In the genomic region with DNA sequence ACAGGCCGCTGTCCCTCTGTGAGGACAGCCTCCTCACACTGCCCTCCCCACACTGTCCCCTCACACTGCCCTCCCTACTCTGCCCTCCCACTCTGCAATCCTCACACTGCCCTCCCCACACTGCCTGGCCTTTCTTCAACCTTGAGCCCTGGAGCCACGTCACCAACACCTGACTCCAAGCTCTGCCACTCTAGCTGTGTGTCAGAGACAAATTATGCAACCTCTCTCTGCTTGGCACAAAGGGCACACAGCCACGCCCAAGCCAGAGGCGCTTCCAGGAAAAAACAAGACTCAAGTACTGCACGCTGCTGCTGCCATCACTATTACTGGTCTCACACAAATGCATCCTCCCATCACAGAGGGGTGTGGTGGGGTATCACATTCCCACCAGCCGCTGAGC, we compare ENCODE assay signal across 12 mouse cellular contexts. TPM values are rescaled to one million over a fixed set of nuclear protein-coding genes. Genes with fewer than 3 reads are reported as not detected.
DNase-seq lines count a peak whose midpoint lies in the region; ATAC-seq and TF ChIP-seq lines count a peak whose summit lies in the region.
"Had no signal": no experiment of that assay in that cellular context is flagged by ENCODE, and none has a peak within 500 bp of the region (broad histone marks: within the 10 kb centered on the region; RNA-seq: fewer than 3 reads in every experiment).

No protein-coding gene starts in this region.

- H3K4me2 ChIP-seq in kidney, embryonic 14.5 days (replicated peaks; ENCODE audit: low read depth, low read length): no peak overlapping the region
- no peak overlapping the region for H3K4me2 ChIP-seq in liver, postnatal 0 days (ENCODE audit: low read depth, low read length)
- no peak overlapping the region for H3K4me2 ChIP-seq in stomach, embryonic 15.5 days
- H3K4me2 ChIP-seq: forebrain, embryonic 15.5 days; midbrain, embryonic 11.5 days had no signal

- H3K4me1 ChIP-seq in kidney, embryonic 14.5 days (ENCODE audit: control insufficient read depth, insufficient read depth, low read length): peaks cover 44% of the 10 kb centered on the region
- H3K4me1 ChIP-seq in brown adipose tissue, adult 24 weeks (ENCODE audit: control insufficient read depth, insufficient read depth, insufficient read length, low read length): peaks cover 72% of the 10 kb centered on the region
- H3K4me1 ChIP-seq in liver, postnatal 0 days (ENCODE audit: insufficient read depth): peaks cover 64% of the 10 kb centered on the region
- peaks cover 78% of the 10 kb centered on the region for H3K4me1 ChIP-seq in stomach, embryonic 15.5 days

- WGBS in kidney, embryonic 14.5 days: 78% methylated on average over 6 of the region's 6 CpGs
- 47% methylated on average over 6 of the region's 6 CpGs for WGBS in liver, postnatal 0 days (ENCODE audit: insufficient replicate concordance)
- WGBS in stomach, embryonic 15.5 days: 78% methylated on average over 6 of the region's 6 CpGs

- no peak overlapping the region for H3K4me3 ChIP-seq in kidney, embryonic 14.5 days (ENCODE audit: low read length)
- H3K4me3 ChIP-seq in brown adipose tissue, adult 24 weeks (ENCODE audit: insufficient read depth, low read depth, low read length): no peak overlapping the region
- no peak overlapping the region for H3K4me3 ChIP-seq in liver, postnatal 0 days (ENCODE audit: low read depth, low read length)
- H3K4me3 ChIP-seq in stomach, embryonic 15.5 days (replicated peaks): no peak overlapping the region
- H3K4me3 ChIP-seq: forebrain, embryonic 15.5 days had no signal

- TF ChIP-seq EP300 in liver, postnatal 0 days (IDR thresholded peaks at IDR 0.05; ENCODE audit: low read depth): peak; percentile 77; the same call in 1 of the 2 replicates

- no peak for TF ChIP-seq CTCF in liver, postnatal 0 days (IDR thresholded peaks at IDR 0.05; ENCODE audit: low read depth)

- peak; percentile 68 for DNase-seq in kidney, adult 18-20 months
- peak; percentile 67 for DNase-seq in liver, postnatal 0 days
- DNase-seq in testis, postnatal 10 days (ENCODE audit: low spot score): no peak
- DNase-seq in thymus, postnatal 10 days (ENCODE audit: low spot score in 2 of 2): no peak
- DNase-seq: cerebellum, adult 11-12 months; right cerebral cortex, postnatal 25 days had no signal

- no peak overlapping the region for H3K9ac ChIP-seq in kidney, embryonic 14.5 days (ENCODE audit: low read depth, low read length)
- H3K9ac ChIP-seq in liver, postnatal 0 days (replicated peaks): no peak overlapping the region
- H3K9ac ChIP-seq in stomach, embryonic 15.5 days: no peak overlapping the region
- H3K9ac ChIP-seq: forebrain, embryonic 15.5 days had no signal

- ATAC-seq in kidney, embryonic 14.5 days (ENCODE audit: low FRiP score, low TSS enrichment): no peak
- peak; percentile 77 for ATAC-seq in liver, postnatal 0 days
- no peak for ATAC-seq in stomach, embryonic 15.5 days (ENCODE audit: insufficient read depth, low FRiP score, low read depth)
- no peak for ATAC-seq in megakaryocyte-erythroid progenitor cell, adult 5-6 weeks (replicated peaks; ENCODE audit: low FRiP score, low TSS enrichment, poor library complexity, severe bottlenecking)
- ATAC-seq: forebrain, embryonic 15.5 days had no signal

- H3K27me3 ChIP-seq in kidney, embryonic 14.5 days (ENCODE audit: control insufficient read depth, insufficient read depth, low read length): no peaks in the 10 kb centered on the region
- H3K27me3 ChIP-seq in liver, postnatal 0 days (ENCODE audit: insufficient read depth, low read length): no peaks in the 10 kb centered on the region
- no peaks in the 10 kb centered on the region for H3K27me3 ChIP-seq in stomach, embryonic 15.5 days (replicated peaks)
- H3K27me3 ChIP-seq: forebrain, embryonic 15.5 days had no signal

- H3K27ac ChIP-seq in kidney, embryonic 14.5 days (ENCODE audit: low read depth, low read length): no peak overlapping the region
- H3K27ac ChIP-seq in brown adipose tissue, adult 24 weeks (replicated peaks; ENCODE audit: low read depth, low read length): peak overlapping the region; percentile 85
- H3K27ac ChIP-seq in liver, postnatal 0 days (ENCODE audit: low read depth): peak overlapping the region; percentile 69
- H3K27ac ChIP-seq in stomach, embryonic 15.5 days: 0 out of 2 replicates have a peak overlapping the region, but pooled peaks have one; percentile 57
- H3K27ac ChIP-seq: forebrain, embryonic 15.5 days had no signal

- H3K9me3 ChIP-seq in kidney, embryonic 14.5 days (ENCODE audit: control insufficient read depth, low read length): no peaks in the 10 kb centered on the region
- H3K9me3 ChIP-seq in liver, postnatal 0 days (ENCODE audit: low read length): no peaks in the 10 kb centered on the region
- no peaks in the 10 kb centered on the region for H3K9me3 ChIP-seq in stomach, embryonic 15.5 days
- H3K9me3 ChIP-seq: forebrain, embryonic 15.5 days had no signal

- no peaks in the 10 kb centered on the region for H3K36me3 ChIP-seq in kidney, embryonic 14.5 days (ENCODE audit: control insufficient read depth, insufficient read depth, low read length)
- no peaks in the 10 kb centered on the region for H3K36me3 ChIP-seq in liver, postnatal 0 days (replicated peaks; ENCODE audit: insufficient read depth, low read length)
- H3K36me3 ChIP-seq in stomach, embryonic 15.5 days: no peaks in the 10 kb centered on the region
- H3K36me3 ChIP-seq: forebrain, embryonic 15.5 days had no signal

RNA-seq across cellular contexts. Expression of gene Tmem184b, which starts 12.9 kb away (rescaled TPM):
- polyA plus RNA-seq in kidney, embryonic 14.5 days (2014; fragmentation: Nextera tagmentation; extraction: Ambion mirVana): 45.8 and 63.1 TPM in 2 replicates
- polyA plus RNA-seq in brown adipose tissue, adult 24 weeks (2012; ENCODE audit: insufficient read depth, insufficient read length, missing spikeins): 60.3 and 71.0 TPM in 2 replicates
- 6.6 and 8.4 TPM in 2 replicates for polyA plus RNA-seq in liver, postnatal 0 days (2015; fragmentation: Nextera tagmentation; extraction: Ambion mirVana)
- polyA plus RNA-seq in stomach, embryonic 15.5 days (2015; fragmentation: Nextera tagmentation; extraction: Ambion mirVana): 58.5 and 59.9 TPM in 2 replicates
- total RNA-seq in megakaryocyte-erythroid progenitor cell, adult 5-6 weeks (2014; fragmentation: Nextera tagmentation): 8.3 and 9.2 TPM in 2 replicates
- 1.8 and 5.0 TPM in 2 replicates for total RNA-seq in megakaryocyte-erythroid progenitor cell, adult 5-6 weeks (2017)

RNA-seq across cellular contexts. Expression of gene Maff, which starts 44.0 kb away (rescaled TPM):
- 3.4 and 3.6 TPM in 2 replicates for polyA plus RNA-seq in kidney, embryonic 14.5 days (2014; fragmentation: Nextera tagmentation; extraction: Ambion mirVana)
- polyA plus RNA-seq in brown adipose tissue, adult 24 weeks (2012; ENCODE audit: insufficient read depth, insufficient read length, missing spikeins): 9.8 and 11.4 TPM in 2 replicates
- polyA plus RNA-seq in liver, postnatal 0 days (2015; fragmentation: Nextera tagmentation; extraction: Ambion mirVana): 0.94 and 1.1 TPM in 2 replicates
- polyA plus RNA-seq in stomach, embryonic 15.5 days (2015; fragmentation: Nextera tagmentation; extraction: Ambion mirVana): 5.2 and 6.6 TPM in 2 replicates
- total RNA-seq in megakaryocyte-erythroid progenitor cell, adult 5-6 weeks (2014; fragmentation: Nextera tagmentation): 2.7 TPM in 1 of 2 replicates, not detected in the other
- total RNA-seq in megakaryocyte-erythroid progenitor cell, adult 5-6 weeks (2017): 6.7 and 8.8 TPM in 2 replicates

Comparison
In these comparisons a context has a peak if more than half of its experiments do, and no peak if none do; other contexts are left out.
1. DNase-seq: peak in kidney, adult 18-20 months (single experiment) and liver, postnatal 0 days (single experiment); none in testis, postnatal 10 days (single experiment) and thymus, postnatal 10 days (0 of 2).